Mouse (Mus musculus) kidney, embryonic 14.5 days (tissue): ENCODE measurements at regions not wholly inside any gene's neighbourhood (a gene's known extent, or its start where the extent isn't known, plus 50 kb on each side); places are given as distances from the start of the nearest gene placed in this dataset. TPM values are rescaled to one million over a fixed set of nuclear protein-coding genes. Genes with fewer than 3 reads are reported as not detected.

Experiments used
- ATAC-seq: fragments of 200-750 bp; cut with Nextera tagmentation; 2 replicates; pipeline ENCODE4 v1.8.0; 2017; ENCODE audit warnings: moderate number of reproducible peaks, mild to moderate bottlenecking, moderate TSS enrichment, moderate library complexity; ENCODE audit not compliant: low FRiP score, low TSS enrichment
- H3K27ac ChIP-seq: fragments of 300-500 bp; sonication (generic); 2 replicates; pipeline ENCODE4 v1.5.1; 2014; ENCODE audit warnings: low read depth, mild to moderate bottlenecking, low read length, moderate library complexity, mixed read lengths
- H3K27me3 ChIP-seq: fragments of 300-500 bp; sonication (generic); 2 replicates; pipeline ENCODE4 v1.6.1; 2014; ENCODE audit warnings: mild to moderate bottlenecking, low read length; ENCODE audit not compliant: control insufficient read depth, insufficient read depth
- H3K36me3 ChIP-seq: fragments of 300-500 bp; sonication (generic); 2 replicates; pipeline ENCODE4 v1.6.1; 2014; ENCODE audit warnings: low read length, mixed read lengths; ENCODE audit not compliant: control insufficient read depth, insufficient read depth
- H3K4me1 ChIP-seq: fragments of 300-500 bp; sonication (generic); 2 replicates; pipeline ENCODE4 v1.6.1; 2014; ENCODE audit warnings: low read length, mixed read lengths; ENCODE audit not compliant: control insufficient read depth, insufficient read depth
- H3K4me2 ChIP-seq: fragments of 300-500 bp; sonication (generic); replicated peaks from 2 replicates; pipeline ENCODE4 v1.6.1; 2014; ENCODE audit warnings: low read depth, mild to moderate bottlenecking, low read length
- H3K4me3 ChIP-seq: fragments of 300-500 bp; sonication (generic); 2 replicates; pipeline ENCODE4 v1.5.1; 2014; ENCODE audit warnings: mild to moderate bottlenecking, low read length
- H3K9ac ChIP-seq: fragments of 300-500 bp; sonication (generic); 2 replicates; pipeline ENCODE4 v1.6.1; 2014; ENCODE audit warnings: low read depth, mild to moderate bottlenecking, low read length, moderate library complexity
- H3K9me3 ChIP-seq: fragments of 300-500 bp; sonication (generic); 2 replicates; pipeline ENCODE4 v1.6.1; 2016; ENCODE audit warnings: low read length; ENCODE audit not compliant: control insufficient read depth
- WGBS: fragments of 180-500 bp; shearing (Covaris S2); extraction: QIAGEN DNeasy Blood & Tissue Kit; methylation state at CpG from one replicate; pipeline ENCODE4 v1.1.7; 2014; 5-methylcytosine and 5-hydroxymethylcytosine counted together
- microRNA-seq: library from miRNA; unstranded; fragments of <30 nt; microRNA quantifications from one replicate; pipeline ENCODE4, GENCODE M21; 2016

GRCm38 (mm10) chrX:12827299-12827872, 65.5 kb upstream of the Med14 start:
- Histone ChIP-seq H3K27ac (no peak overlapping the region), H3K36me3 (no peaks in the 10 kb centered on the region), H3K4me1 (no peaks in the 10 kb centered on the region), H3K9me3 (no peaks in the 10 kb centered on the region), H3K27me3 (no peaks in the 10 kb centered on the region), H3K9ac (no peak overlapping the region), H3K4me3 (no peak overlapping the region), H3K4me2 (no peak overlapping the region)
- ATAC-seq = no peak
- WGBS = 84% methylated on average over 4 of the region's 4 CpGs

- Histone ChIP-seq H3K4me3 (no peak overlapping the region), H3K4me2 (no peak overlapping the region), H3K4me1 (no peaks in the 10 kb centered on the region), H3K27me3 (no peaks in the 10 kb centered on the region), H3K9me3 (no peaks in the 10 kb centered on the region), H3K27ac (no peak overlapping the region), H3K9ac (no peak overlapping the region), H3K36me3 (no peaks in the 10 kb centered on the region)
- ATAC-seq = no peak
- WGBS = 89% methylated on average over 4 of the region's 4 CpGs
Observed at GRCm38 (mm10) chrX:12826646-12827045, 64.8 kb upstream of the Med14 start.

DNA sequence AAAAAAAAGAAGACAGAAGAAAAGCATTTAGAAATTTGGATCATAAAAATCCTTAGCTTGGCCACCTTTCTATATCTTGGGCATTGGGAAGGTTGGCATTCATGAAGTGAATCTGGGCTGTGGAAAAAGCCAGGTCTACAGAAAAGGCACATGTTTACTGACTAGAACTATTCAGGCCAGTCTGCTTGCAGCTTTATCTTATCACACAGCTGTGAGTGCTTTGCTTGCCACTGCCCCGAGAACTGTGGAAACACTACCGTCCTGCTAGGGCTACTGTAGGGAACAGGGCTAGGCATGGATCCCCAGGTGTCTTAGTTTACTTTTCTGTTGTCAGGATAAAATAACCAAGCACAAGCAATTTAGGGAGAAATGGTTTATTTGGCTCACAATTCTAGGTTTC, 63.4 kb upstream of the Med14 start:
- Histone ChIP-seq H3K36me3 (no peaks in the 10 kb centered on the region), H3K9ac (no peak overlapping the region), H3K9me3 (no peaks in the 10 kb centered on the region), H3K4me2 (no peak overlapping the region), H3K27me3 (no peaks in the 10 kb centered on the region), H3K4me3 (no peak overlapping the region), H3K27ac (no peak overlapping the region), H3K4me1 (no peaks in the 10 kb centered on the region)
- no peak for ATAC-seq
- WGBS = 47% methylated on average over 2 of the region's 2 CpGs

GRCm38 (mm10) chrX:12824497-12824896, 62.6 kb upstream of the Med14 start:
- no peak overlapping the region for H3K9ac ChIP-seq
- H3K9me3 ChIP-seq = no peaks in the 10 kb centered on the region
- WGBS = 80% methylated on average over 5 of the region's 5 CpGs
- H3K36me3 ChIP-seq = no peaks in the 10 kb centered on the region
- no peak overlapping the region for H3K4me2 ChIP-seq
- H3K27ac ChIP-seq = no peak overlapping the region
- no peak overlapping the region for H3K4me3 ChIP-seq
- ATAC-seq = no peak
- no peaks in the 10 kb centered on the region for H3K4me1 ChIP-seq
- H3K27me3 ChIP-seq = no peaks in the 10 kb centered on the region

- WGBS = 76% methylated on average over 10 of the region's 10 CpGs
- no peak for ATAC-seq
Observed at GRCm38 (mm10) chrX:12822777-12823176, 60.9 kb upstream of the Med14 start.

DNA sequence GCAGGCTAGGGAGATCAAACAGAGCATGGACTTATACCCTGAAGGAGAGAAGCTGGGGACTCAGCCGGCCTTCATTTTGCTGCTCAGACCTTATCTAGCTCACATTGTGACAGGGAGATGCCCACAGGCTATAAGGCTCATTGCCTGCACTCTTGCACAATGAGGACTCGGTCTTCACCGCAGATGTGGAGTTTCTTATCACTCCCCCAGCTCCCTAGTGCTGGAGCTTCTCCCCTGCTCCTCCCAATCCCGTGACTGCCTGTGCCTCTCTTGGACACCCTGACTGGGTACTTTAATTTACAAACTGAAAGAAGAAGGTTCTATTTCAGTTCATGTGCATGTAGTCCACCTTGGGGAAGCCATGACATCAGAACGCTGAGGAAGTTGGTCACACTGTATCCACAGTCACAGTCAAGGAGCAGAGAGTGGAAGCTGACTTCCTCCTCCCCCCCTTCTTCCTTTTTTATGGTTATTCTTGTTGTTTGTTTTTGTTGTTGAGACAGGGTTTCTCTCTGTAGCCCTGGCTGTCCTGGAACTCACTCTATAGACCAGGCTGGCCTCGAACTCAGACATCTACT, 51.3 kb upstream of the Med14 start:
- H3K9ac ChIP-seq = no peak overlapping the region
- H3K27me3 ChIP-seq = no peaks in the 10 kb centered on the region
- no peaks in the 10 kb centered on the region for H3K36me3 ChIP-seq
- H3K9me3 ChIP-seq = no peaks in the 10 kb centered on the region
- H3K4me2 ChIP-seq = no peak overlapping the region
- H3K27ac ChIP-seq = no peak overlapping the region
- H3K4me1 ChIP-seq = no peaks in the 10 kb centered on the region
- no peak overlapping the region for H3K4me3 ChIP-seq
- no peak for ATAC-seq
- 89% methylated on average over 6 of the region's 6 CpGs for WGBS

More at GRCm38 (mm10) chrX:12822777-12823176, 60.9 kb upstream of the Med14 start:
- Histone ChIP-seq H3K4me2 (no peak overlapping the region), H3K9me3 (no peaks in the 10 kb centered on the region), H3K36me3 (no peaks in the 10 kb centered on the region), H3K27ac (no peak overlapping the region), H3K27me3 (no peaks in the 10 kb centered on the region), H3K4me1 (no peaks in the 10 kb centered on the region), H3K9ac (no peak overlapping the region), H3K4me3 (no peak overlapping the region)

Small RNA genes lying in the stretch of these regions (microRNA-seq; reads per million reads assigned to microRNA genes)
- not detected for gene Gm25063
